In the genomic region with DNA sequence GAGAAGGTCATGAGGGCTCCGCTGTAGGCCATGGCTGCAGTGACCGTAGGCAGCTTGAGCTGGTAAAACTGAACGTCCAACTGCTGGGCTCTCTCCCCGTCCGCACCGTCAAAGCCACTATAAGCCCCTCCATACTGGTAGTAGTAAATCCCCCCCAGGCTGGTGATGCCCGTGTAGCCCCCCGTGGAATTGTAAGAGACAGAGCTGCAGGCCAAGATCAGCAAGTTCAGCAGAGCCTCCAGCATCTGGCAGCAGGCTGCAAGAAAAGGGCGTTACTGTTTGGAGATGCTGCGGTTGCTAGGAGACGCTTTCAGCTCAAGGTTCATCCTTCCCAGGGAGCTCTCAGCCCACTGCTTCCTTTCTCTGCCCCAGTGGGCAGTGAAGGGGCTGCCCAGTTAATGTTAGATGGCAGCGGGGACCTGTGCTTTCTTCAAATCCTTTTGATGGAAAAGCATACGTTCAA, we compare ENCODE assay signal across 8 mouse cellular contexts. TPM values are rescaled to one million over a fixed set of nuclear protein-coding genes. Genes with fewer than 3 reads are reported as not detected.
DNase-seq lines count a peak whose midpoint lies in the region; ATAC-seq lines count a peak whose summit lies in the region.
"Had no signal": no experiment of that assay in that cellular context is flagged by ENCODE, and none has a peak within 500 bp of the region (broad histone marks: within the 10 kb centered on the region; RNA-seq: fewer than 3 reads in every experiment).

No protein-coding gene starts in this region.

- H3K4me1 ChIP-seq in forebrain, embryonic 11.5 days (replicated peaks; ENCODE audit: control insufficient read depth, insufficient read depth, low read length), result peaks cover 12% of the 10 kb centered on the region
- peaks cover 37% of the 10 kb centered on the region for H3K4me1 ChIP-seq in midbrain, embryonic 13.5 days (replicated peaks)

- no peaks in the 10 kb centered on the region for H3K36me3 ChIP-seq in forebrain, embryonic 11.5 days (ENCODE audit: control insufficient read depth, insufficient read depth, low read length)
- no peaks in the 10 kb centered on the region for H3K36me3 ChIP-seq in midbrain, embryonic 13.5 days
- H3K36me3 ChIP-seq: embryonic facial prominence, embryonic 15.5 days had no signal

- no peak overlapping the region for H3K9ac ChIP-seq in forebrain, embryonic 11.5 days (ENCODE audit: low read length)
- no peak overlapping the region for H3K9ac ChIP-seq in midbrain, embryonic 13.5 days (replicated peaks)
- H3K9ac ChIP-seq: embryonic facial prominence, embryonic 15.5 days had no signal

- H3K27me3 ChIP-seq in forebrain, embryonic 11.5 days (ENCODE audit: control insufficient read depth, insufficient read depth, low read length), result no peaks in the 10 kb centered on the region
- H3K27me3 ChIP-seq in midbrain, embryonic 13.5 days, result 0 out of 2 replicates have a peak, but pooled peaks cover 11% of the 10 kb centered on the region
- H3K27me3 ChIP-seq: embryonic facial prominence, embryonic 15.5 days had no signal

- DNase-seq in right cerebral cortex, adult 18-20 months, result peak; percentile 58
- DNase-seq in right cerebral cortex, postnatal 25 days, result no peak
- no peak for DNase-seq in forebrain, embryonic 11.5 days (ENCODE audit: low spot score)
- no peak for DNase-seq in T-cell, adult 2 months (ENCODE audit: low spot score)
- no peak for DNase-seq in adrenal gland, adult (ENCODE audit: inconsistent age in 2 of 2, low spot score in 1 of 2)

- 37% methylated on average over 13 of the region's 13 CpGs for WGBS in forebrain, embryonic 11.5 days
- 26% methylated on average over 13 of the region's 13 CpGs for WGBS in midbrain, embryonic 13.5 days

- ATAC-seq in forebrain, embryonic 11.5 days (replicated peaks; ENCODE audit: low FRiP score), result peak; percentile 71
- ATAC-seq in midbrain, embryonic 13.5 days, result peak; percentile 70
- ATAC-seq in CD4-positive, CD25-positive, alpha-beta regulatory T cell, adult 4 months, result no peak

- no peak overlapping the region for H3K27ac ChIP-seq in forebrain, embryonic 11.5 days (ENCODE audit: low read depth, low read length)
- peak overlapping the region; percentile 61 for H3K27ac ChIP-seq in midbrain, embryonic 13.5 days
- H3K27ac ChIP-seq: embryonic facial prominence, embryonic 15.5 days had no signal

- H3K9me3 ChIP-seq in forebrain, embryonic 11.5 days (ENCODE audit: control insufficient read depth, low read length), result no peaks in the 10 kb centered on the region
- no peaks in the 10 kb centered on the region for H3K9me3 ChIP-seq in midbrain, embryonic 13.5 days
- H3K9me3 ChIP-seq: embryonic facial prominence, embryonic 15.5 days had no signal

- H3K4me2 ChIP-seq in forebrain, embryonic 11.5 days (ENCODE audit: low read depth, low read length, severe bottlenecking), result no peak overlapping the region
- H3K4me2 ChIP-seq in midbrain, embryonic 13.5 days (replicated peaks), result peak overlapping the region; percentile 3; the same call in 1 of the 2 replicates
- H3K4me2 ChIP-seq: embryonic facial prominence, embryonic 15.5 days had no signal

- H3K4me3 ChIP-seq in forebrain, embryonic 11.5 days (ENCODE audit: low read depth, low read length), result no peak overlapping the region
- H3K4me3 ChIP-seq in midbrain, embryonic 13.5 days (replicated peaks), result no peak overlapping the region
- H3K4me3 ChIP-seq: embryonic facial prominence, embryonic 15.5 days had no signal

RNA-seq across cellular contexts. Expression of gene Marveld3, which starts 7.5 kb away (rescaled TPM):
- 0.65 and 1.1 TPM in 2 replicates for polyA plus RNA-seq in forebrain, embryonic 11.5 days (2014; fragmentation: Nextera tagmentation; extraction: Ambion mirVana)
- 1.1 and 1.3 TPM in 2 replicates for polyA plus RNA-seq in midbrain, embryonic 13.5 days (2015; fragmentation: Nextera tagmentation; extraction: Ambion mirVana)
- polyA plus RNA-seq in CD4-positive, CD25-positive, alpha-beta regulatory T cell, adult 4 months (2017; shearing (Covaris generic)), result not detected

RNA-seq across cellular contexts. Expression of gene Tat, which starts 35.7 kb away (rescaled TPM):
- not detected in 2 replicates for polyA plus RNA-seq in forebrain, embryonic 11.5 days (2014; fragmentation: Nextera tagmentation; extraction: Ambion mirVana)
- polyA plus RNA-seq in midbrain, embryonic 13.5 days (2015; fragmentation: Nextera tagmentation; extraction: Ambion mirVana), result not detected in 2 replicates
- not detected for polyA plus RNA-seq in CD4-positive, CD25-positive, alpha-beta regulatory T cell, adult 4 months (2017; shearing (Covaris generic))
